In the genomic region with DNA sequence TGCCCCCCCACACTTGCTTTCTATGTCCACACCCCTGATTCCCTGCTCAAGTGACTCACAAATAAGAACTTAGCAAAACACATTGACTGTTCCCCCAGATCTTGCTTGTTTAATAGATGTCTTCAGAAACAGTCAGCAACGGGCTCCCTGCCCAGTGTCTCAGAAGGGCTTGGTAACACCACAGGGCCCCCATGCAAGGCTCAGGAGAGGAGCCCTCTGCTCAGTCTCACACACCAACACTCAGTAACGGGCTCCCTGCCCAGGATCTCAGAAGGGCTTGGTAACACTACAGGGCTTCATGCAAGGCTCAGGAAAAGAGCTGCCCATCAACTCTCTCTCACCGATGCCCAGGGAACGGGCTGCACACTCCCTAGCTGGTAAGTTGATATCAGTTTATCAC, we compare ENCODE assay signal across 21 mouse cellular contexts. TPM values are rescaled to one million over a fixed set of nuclear protein-coding genes. Genes with fewer than 3 reads are reported as not detected.
DNase-seq lines count a peak whose midpoint lies in the region; ATAC-seq and TF ChIP-seq lines count a peak whose summit lies in the region.
"Had no signal": no experiment of that assay in that cellular context is flagged by ENCODE, and none has a peak within 500 bp of the region (broad histone marks: within the 10 kb centered on the region; RNA-seq: fewer than 3 reads in every experiment).

No protein-coding gene starts in this region.

- no peaks in the 10 kb centered on the region for H3K9me3 ChIP-seq in lung, postnatal 0 days (ENCODE audit: low read length)
- H3K9me3 ChIP-seq: embryonic facial prominence, embryonic 12.5 days; forebrain, embryonic 15.5 days; heart, embryonic 13.5 days; hindbrain, embryonic 12.5 days had no signal

- no peak overlapping the region for H3K27ac ChIP-seq in lung, postnatal 0 days (ENCODE audit: low read length)
- peak overlapping the region; percentile 80 for H3K27ac ChIP-seq in embryonic fibroblast, embryonic 13.5 days (ENCODE audit: insufficient read depth, low read length)
- H3K27ac ChIP-seq: embryonic facial prominence, embryonic 12.5 days; forebrain, embryonic 15.5 days; heart, embryonic 13.5 days; hindbrain, embryonic 12.5 days had no signal

- TF ChIP-seq CTCF in lung, postnatal 0 days (IDR thresholded peaks at IDR 0.05) = no peak
- no peak for TF ChIP-seq CTCF in embryonic fibroblast, embryonic 13.5 days (IDR thresholded peaks at IDR 0.05; ENCODE audit: borderline replicate concordance, insufficient read depth, low read length)

- peak; percentile 10 for DNase-seq in gastrocnemius, postnatal 14 days
- no peak for DNase-seq in gastrocnemius, postnatal 4 days (ENCODE audit: low spot score in 2 of 2)
- no peak for DNase-seq in lung, postnatal 0 days (ENCODE audit: low spot score)
- no peak for DNase-seq in lung, postnatal 25 days (ENCODE audit: low spot score)
- DNase-seq in lung, postnatal 36 days = peak; percentile 10
- DNase-seq in layer of hippocampus, postnatal 36 days = no peak
- no peak for DNase-seq in kidney, postnatal 36 days
- DNase-seq: adrenal gland, adult 8-10 months; adrenal gland, postnatal 36 days; cerebellum, adult 2 months; embryo, embryonic 11 days; gastrocnemius, postnatal 10 days; heart, postnatal 4 days had no signal

- no peaks in the 10 kb centered on the region for H3K36me3 ChIP-seq in lung, postnatal 0 days (ENCODE audit: insufficient read depth, low read length)
- H3K36me3 ChIP-seq: embryonic facial prominence, embryonic 12.5 days; forebrain, embryonic 15.5 days; heart, embryonic 13.5 days; hindbrain, embryonic 12.5 days had no signal

- intact Hi-C loops in gastrocnemius, postnatal 14 days (cut with DNase I; ENCODE audit: low total_unique reads) = no loop called here

- no peaks in the 10 kb centered on the region for H3K4me1 ChIP-seq in lung, postnatal 0 days (ENCODE audit: insufficient read depth, low read depth, low read length)
- peaks cover 6% of the 10 kb centered on the region; the same call in 1 of the 2 replicates for H3K4me1 ChIP-seq in embryonic fibroblast, embryonic 13.5 days (ENCODE audit: control insufficient read depth, insufficient read depth, low read length)
- H3K4me1 ChIP-seq: embryonic facial prominence, embryonic 12.5 days; forebrain, embryonic 15.5 days; hindbrain, embryonic 12.5 days had no signal

- 73% methylated on average over 4 of the region's 4 CpGs for WGBS in lung, postnatal 0 days

- no peak for TF ChIP-seq EP300 in lung, postnatal 0 days (IDR thresholded peaks at IDR 0.05)

- ATAC-seq in lung, postnatal 0 days = peak; percentile 73
- ATAC-seq: forebrain, embryonic 15.5 days; hindbrain, embryonic 16.5 days; inflammation-experienced regulatory T-cells, adult 6 months had no signal

- H3K27me3 ChIP-seq in lung, postnatal 0 days (replicated peaks; ENCODE audit: insufficient read depth, low read length) = no peaks in the 10 kb centered on the region
- H3K27me3 ChIP-seq: CH12.LX; embryonic facial prominence, embryonic 12.5 days; forebrain, embryonic 15.5 days; heart, embryonic 13.5 days; hindbrain, embryonic 12.5 days had no signal

- no peak overlapping the region for H3K4me2 ChIP-seq in lung, postnatal 0 days (replicated peaks; ENCODE audit: low read depth, low read length)
- H3K4me2 ChIP-seq: embryonic facial prominence, embryonic 12.5 days; forebrain, embryonic 15.5 days; heart, embryonic 13.5 days; hindbrain, embryonic 12.5 days had no signal

- no peak for TF ChIP-seq POLR2A in embryonic fibroblast, embryonic 13.5 days (IDR thresholded peaks at IDR 0.05; ENCODE audit: low read depth, low read length)

- no peak overlapping the region for H3K9ac ChIP-seq in lung, postnatal 0 days (replicated peaks; ENCODE audit: low read depth)
- H3K9ac ChIP-seq: embryonic facial prominence, embryonic 12.5 days; forebrain, embryonic 15.5 days; heart, embryonic 13.5 days; hindbrain, embryonic 12.5 days had no signal

- no peak overlapping the region for H3K4me3 ChIP-seq in lung, postnatal 0 days (ENCODE audit: low read depth, low read length)
- H3K4me3 ChIP-seq in embryonic fibroblast, embryonic 13.5 days (ENCODE audit: insufficient read depth, low read length) = no peak overlapping the region
- H3K4me3 ChIP-seq: embryonic facial prominence, embryonic 12.5 days; forebrain, embryonic 15.5 days; heart, embryonic 13.5 days; hindbrain, embryonic 12.5 days had no signal

RNA-seq across cellular contexts. Expression of a gene that starts 19.8 kb away (rescaled TPM):
- under 1 TPM; 0.35 to 0.40 TPM for total RNA-seq in gastrocnemius, postnatal 14 days (2021)
- total RNA-seq in gastrocnemius, postnatal 4 days (2021) = under 1 TPM; 0.36 to 0.42 TPM
- 1.7 and 1.9 TPM in 2 replicates for polyA plus RNA-seq in lung, postnatal 0 days (2015; fragmentation: Nextera tagmentation; extraction: Ambion mirVana)
- 527 and 533 TPM in 2 replicates for polyA plus RNA-seq in embryonic fibroblast, embryonic 13.5 days (2011; ENCODE audit: insufficient read length, low read depth, missing spikeins)
- total RNA-seq in layer of hippocampus, postnatal 36 days (2021) = 1 to 10 TPM; 2.5 to 3.8 TPM
- total RNA-seq: CH12.LX had no signal
- polyA plus RNA-seq: inflammation-experienced regulatory T-cells, adult 6 months had no signal

Comparison
In these comparisons a context has a peak if more than half of its experiments do, and no peak if none do; other contexts are left out.
1. DNase-seq: peak in gastrocnemius, postnatal 14 days (single experiment) and lung, postnatal 36 days (single experiment); none in gastrocnemius, postnatal 4 days (0 of 2), lung, postnatal 0 days (single experiment), lung, postnatal 25 days (single experiment), layer of hippocampus, postnatal 36 days (0 of 2) and kidney, postnatal 36 days (0 of 2).